Mouse (Mus musculus) lung, postnatal 0 days (tissue): ENCODE results near the gene Cdc25b. TPM values are rescaled to one million over a fixed set of nuclear protein-coding genes. Genes with fewer than 3 reads are reported as not detected.
A peak's percentile ranks its signal among the peaks of the same experiment; 100 is the strongest.

Experiments used
- ATAC-seq: fragments of 200-750 bp; cut with Nextera tagmentation; 2 replicates; pipeline ENCODE4 v1.8.0; 2017; ENCODE audit warnings: moderate library complexity
- DNase-seq: peaks from one replicate; pipeline ENCODE4 v3.0.0-alpha.2; 2016; ENCODE audit warnings: low spot score
- H3K27ac ChIP-seq: fragments of 300-500 bp; sonication (generic); 2 replicates; pipeline ENCODE4 v1.5.1; 2014; ENCODE audit warnings: antibody characterized with exemption, mild to moderate bottlenecking, low read length, mixed read lengths
- H3K27me3 ChIP-seq: fragments of 300-500 bp; sonication (generic); replicated peaks from 2 replicates; pipeline ENCODE4 v1.6.1; 2014; ENCODE audit warnings: low read length, mixed read lengths; ENCODE audit not compliant: insufficient read depth
- H3K36me3 ChIP-seq: fragments of 300-500 bp; sonication (generic); 2 replicates; pipeline ENCODE4 v1.6.1; 2014; ENCODE audit warnings: low read length, mixed read lengths; ENCODE audit not compliant: insufficient read depth
- H3K4me1 ChIP-seq: fragments of 300-500 bp; sonication (generic); 2 replicates; pipeline ENCODE4 v1.6.1; 2014; ENCODE audit warnings: antibody characterized with exemption, low read depth, low read length, mixed read lengths; ENCODE audit not compliant: insufficient read depth
- H3K4me2 ChIP-seq: fragments of 300-500 bp; sonication (generic); replicated peaks from 2 replicates; pipeline ENCODE4 v1.6.1; 2014; ENCODE audit warnings: low read depth, mild to moderate bottlenecking, low read length, moderate library complexity, mixed read lengths
- H3K4me3 ChIP-seq: fragments of 300-500 bp; sonication (generic); 2 replicates; pipeline ENCODE4 v1.5.1; 2014; ENCODE audit warnings: low read depth, low read length
- H3K9ac ChIP-seq: fragments of 300-500 bp; sonication (generic); replicated peaks from 2 replicates; pipeline ENCODE4 v1.6.1; 2014; ENCODE audit warnings: low read depth, mild to moderate bottlenecking
- H3K9me3 ChIP-seq: fragments of 300-500 bp; sonication (generic); 2 replicates; pipeline ENCODE4 v1.6.1; 2016; ENCODE audit warnings: low read length, mixed read lengths
- CTCF ChIP-seq: IDR thresholded peaks from 2 replicates; pipeline ENCODE4 v1.5.1; 2016; ENCODE audit warnings: antibody characterized with exemption, mild to moderate bottlenecking
- EP300 ChIP-seq: IDR thresholded peaks from 2 replicates; pipeline ENCODE4 v1.6.1; 2016; ENCODE audit warnings: antibody characterized with exemption, mild to moderate bottlenecking, control low read depth
- WGBS: fragments of 180-500 bp; shearing (Covaris S2); extraction: QIAGEN DNeasy Blood & Tissue Kit; methylation state at CpG from one replicate; pipeline ENCODE4 v1.1.7; 2014; 5-methylcytosine and 5-hydroxymethylcytosine counted together
- polyA plus RNA-seq: library from polyadenylated mRNA; unstranded; fragments of >200 nt; fragmentation: Nextera tagmentation; extraction: Ambion mirVana; gene quantifications from 2 replicates; pipeline ENCODE4 v1.2.1, GENCODE M21; 2015

Cdc25b gene
- polyA plus RNA-seq, 1 experiment from 2014 or later: 38.7 TPM

DNA sequence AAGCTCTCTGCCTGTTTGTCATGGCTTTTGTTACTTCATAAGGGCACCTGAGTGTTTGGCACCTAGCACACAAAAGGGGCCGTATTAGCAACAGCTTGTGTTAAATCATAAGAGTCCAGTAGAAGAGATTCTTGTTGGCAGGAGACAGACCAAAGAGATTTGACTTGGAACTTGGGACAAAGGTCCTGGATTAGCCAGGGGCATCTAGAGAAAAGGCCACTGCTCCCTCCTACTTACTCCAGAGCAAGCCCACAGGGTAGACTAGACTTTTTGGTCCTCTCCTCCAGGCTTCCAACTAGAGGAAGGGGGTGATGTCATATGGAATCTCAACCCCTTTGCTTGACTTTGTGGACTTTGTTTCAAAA lies 10.8 kb upstream of the Cdc25b start:
- WGBS: 60% methylated on average over 1 of the region's 1 CpGs
- no peak overlapping the region for H3K4me2 ChIP-seq
- no peak for DNase-seq

DNA sequence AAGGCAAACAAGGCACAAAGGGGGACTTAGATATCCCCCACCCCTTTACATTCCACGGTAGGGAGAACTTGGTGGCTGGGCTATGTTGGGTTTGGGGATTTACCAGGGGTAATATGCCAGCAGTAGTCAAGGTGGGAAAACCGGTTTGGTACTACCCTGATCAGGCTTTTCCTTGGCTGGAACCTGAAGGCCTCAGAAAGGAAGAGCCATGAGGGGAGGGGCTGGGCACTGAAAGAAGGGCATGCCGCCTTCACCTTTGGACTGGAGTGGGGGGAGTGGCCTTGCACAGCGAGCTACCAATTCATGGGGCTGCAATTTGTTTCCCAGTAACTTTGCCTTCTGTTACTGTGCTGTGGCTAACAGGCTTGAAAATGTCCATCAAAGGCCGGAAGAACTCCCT lies 10.3 kb upstream of the Cdc25b start:
- Histone ChIP-seq H3K9me3 (no peaks in the 10 kb centered on the region), H3K27ac (peak overlapping the region; percentile 59), H3K4me3 (no peak overlapping the region), H3K4me2 (peak overlapping the region; percentile 95; the same call in 1 of the 2 replicates), H3K4me1 (peaks cover 24% of the 10 kb centered on the region), H3K27me3 (0 out of 2 replicates have a peak, but pooled peaks cover 5% of the 10 kb centered on the region), H3K36me3 (no peaks in the 10 kb centered on the region), H3K9ac (no peak overlapping the region)
- ATAC-seq: peak; percentile 11
- WGBS: 37% methylated on average over 5 of the region's 5 CpGs
- DNase-seq: peak; percentile 73
- TF ChIP-seq CTCF (no peak), EP300 (no peak)

More for the DNA sequence above, 10.8 kb upstream of the Cdc25b start:
- H3K27ac ChIP-seq: peak overlapping the region; percentile 59; the same call in 1 of the 2 replicates
- TF ChIP-seq CTCF (no peak), EP300 (no peak)
- H3K9ac ChIP-seq: no peak overlapping the region
- peaks cover 24% of the 10 kb centered on the region for H3K4me1 ChIP-seq
- no peaks in the 10 kb centered on the region for H3K36me3 ChIP-seq
- no peaks in the 10 kb centered on the region for H3K9me3 ChIP-seq
- ATAC-seq: no peak
- no peak overlapping the region for H3K4me3 ChIP-seq
- H3K27me3 ChIP-seq: 0 out of 2 replicates have a peak, but pooled peaks cover 5% of the 10 kb centered on the region

DNA sequence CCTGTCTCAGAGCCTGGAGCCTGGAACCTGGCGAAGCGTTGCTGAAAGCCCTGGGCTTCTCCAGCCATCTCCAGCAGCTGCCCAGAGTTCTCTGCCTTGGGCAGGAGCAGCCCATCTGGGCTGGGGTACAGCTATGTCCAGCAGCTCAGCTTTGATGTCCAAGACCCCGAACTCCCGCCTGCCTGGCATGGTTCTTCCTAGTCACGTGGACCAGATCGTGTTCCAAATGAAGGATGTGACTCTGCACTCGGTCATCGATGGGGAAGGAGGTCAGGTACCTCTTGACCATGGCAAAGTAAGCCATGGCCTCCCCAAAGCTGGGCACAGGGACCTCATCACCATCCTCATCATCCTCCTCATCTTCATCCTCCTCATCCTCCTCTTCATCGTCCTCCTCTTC lies 8.8 kb upstream of the Cdc25b start:
- Histone ChIP-seq H3K9ac (peak overlapping the region; percentile 23; the same call in 1 of the 2 replicates), H3K36me3 (no peaks in the 10 kb centered on the region), H3K27ac (peak overlapping the region; percentile 32; the same call in 1 of the 2 replicates), H3K27me3 (no peaks in the 10 kb centered on the region), H3K4me1 (peaks cover 24% of the 10 kb centered on the region), H3K9me3 (no peaks in the 10 kb centered on the region), H3K4me3 (peak overlapping the region; percentile 78), H3K4me2 (peak overlapping the region; percentile 95)
- DNase-seq (no peak), ATAC-seq (no peak)
- no peak for TF ChIP-seq CTCF
- no peak for TF ChIP-seq EP300
- 63% methylated on average over 9 of the region's 9 CpGs for WGBS

DNA sequence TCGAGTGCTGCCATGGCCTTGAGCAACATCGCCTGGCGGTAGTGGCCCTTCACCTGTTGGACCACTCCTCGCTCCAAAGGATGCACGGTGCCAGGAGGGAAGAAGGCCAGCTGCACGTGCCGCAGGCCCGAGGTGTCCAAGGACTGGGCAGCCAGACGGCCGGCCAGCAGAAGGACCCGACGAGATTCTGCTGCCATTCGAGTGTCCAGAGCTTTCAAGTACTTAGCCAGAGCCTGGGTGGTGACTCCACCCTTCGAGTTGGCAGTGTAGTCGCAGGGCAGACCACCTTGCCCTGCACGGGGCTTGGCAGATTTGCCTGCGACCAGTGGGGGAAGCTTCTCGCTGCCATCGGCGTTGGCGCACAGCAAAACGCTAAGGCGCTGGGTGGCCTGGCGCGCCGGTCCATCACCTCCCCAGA lies 7.9 kb upstream of the Cdc25b start:
- no peaks in the 10 kb centered on the region for H3K9me3 ChIP-seq
- WGBS: 24% methylated on average over 23 of the region's 26 CpGs
- no peaks in the 10 kb centered on the region for H3K27me3 ChIP-seq
- H3K4me1 ChIP-seq: peaks cover 24% of the 10 kb centered on the region
- no peak for ATAC-seq
- H3K36me3 ChIP-seq: no peaks in the 10 kb centered on the region
- peak overlapping the region; percentile 96 for H3K27ac ChIP-seq
- TF ChIP-seq CTCF: no peak
- TF ChIP-seq EP300: no peak
- H3K4me3 ChIP-seq: peak overlapping the region; percentile 78
- peak; percentile 30 for DNase-seq
- peak overlapping the region; percentile 87 for H3K9ac ChIP-seq
- peak overlapping the region; percentile 95 for H3K4me2 ChIP-seq

DNA sequence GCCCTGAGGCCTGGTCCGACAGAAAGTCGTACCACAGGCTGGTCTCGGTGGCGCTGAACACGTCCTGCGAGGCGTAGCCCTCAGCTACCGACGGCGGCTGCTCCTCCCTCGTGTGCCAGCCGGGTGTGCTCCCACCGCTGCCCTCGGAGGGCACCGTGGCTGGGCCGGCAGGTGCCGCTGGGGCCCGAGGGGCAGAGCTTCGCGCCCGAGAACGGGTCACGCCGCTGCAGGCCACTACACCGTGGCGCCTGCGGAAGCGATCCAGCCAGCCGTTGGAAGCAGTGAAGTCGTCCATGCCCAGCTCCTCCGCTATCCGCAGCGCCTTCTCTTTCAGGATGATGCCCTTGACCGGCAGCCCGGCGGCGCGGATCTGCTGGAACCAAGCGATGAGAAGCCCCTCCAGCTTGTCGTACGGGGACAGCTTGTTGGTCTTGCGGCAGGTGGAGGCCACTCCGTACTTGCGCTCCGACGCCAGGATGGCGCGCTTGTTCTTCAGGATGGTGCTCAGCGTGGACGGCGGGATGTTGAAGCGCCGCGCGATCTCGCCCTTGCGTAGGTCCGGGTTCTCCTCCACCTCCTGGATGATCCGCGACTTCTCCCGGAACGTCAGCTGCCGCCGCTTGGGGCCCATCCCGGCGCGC lies 7.4 kb upstream of the Cdc25b start:
- Histone ChIP-seq H3K36me3 (no peaks in the 10 kb centered on the region), H3K4me2 (peak overlapping the region; percentile 95), H3K27me3 (no peaks in the 10 kb centered on the region), H3K4me1 (peaks cover 21% of the 10 kb centered on the region), H3K9me3 (no peaks in the 10 kb centered on the region), H3K4me3 (peak overlapping the region; percentile 78), H3K27ac (peak overlapping the region; percentile 96), H3K9ac (peak overlapping the region; percentile 87)
- WGBS: under 1% methylated on average over 62 of the region's 67 CpGs
- TF ChIP-seq CTCF (peak; percentile 4; the same call in 1 of the 2 replicates), EP300 (no peak)
- ATAC-seq: peak; percentile 78
- peak; percentile 83 for DNase-seq

DNA sequence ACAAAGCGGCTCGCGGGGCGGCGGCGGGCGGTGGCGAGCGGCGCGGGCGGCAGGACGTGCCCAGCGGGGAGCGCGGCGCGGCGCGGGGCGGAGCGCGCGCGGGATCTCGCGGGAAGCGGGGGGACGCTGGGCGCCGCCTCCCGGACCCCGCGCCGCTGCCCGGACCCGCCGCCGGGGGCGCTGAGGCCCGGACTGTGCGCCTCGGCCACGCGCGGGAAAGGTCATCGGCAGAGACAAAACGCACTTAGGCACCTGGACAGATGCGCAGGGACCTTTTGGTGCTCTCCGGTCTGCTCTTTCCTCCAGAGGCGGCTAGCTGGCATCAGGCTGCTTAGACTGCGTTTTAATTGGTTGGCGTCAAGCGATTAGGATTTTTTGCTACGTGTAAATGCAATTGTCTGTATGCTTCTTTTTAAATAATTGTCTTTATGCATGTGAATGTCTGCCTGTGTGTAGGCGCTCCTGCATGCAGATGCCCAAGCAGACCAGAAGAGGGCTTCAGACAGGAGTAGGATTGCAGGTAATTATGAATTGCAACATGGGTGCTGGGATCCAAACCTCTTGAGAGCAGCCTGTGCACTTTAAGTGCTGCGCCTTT lies 6.7 kb upstream of the Cdc25b start, which contains the start of gene Cenpb:
Gene Cenpb (minus strand): TSS at position 78 of the 598 bp plus-strand sequence.
- Histone ChIP-seq H3K36me3 (no peaks in the 10 kb centered on the region), H3K27ac (peak within 1 kb of the TSS; percentile 96), H3K4me1 (peaks cover 19% of the 10 kb centered on the region), H3K9me3 (no peaks in the 10 kb centered on the region), H3K9ac (peak within 1 kb of the TSS; percentile 87), H3K4me3 (peak within 1 kb of the TSS; percentile 78), H3K27me3 (no peaks in the 10 kb centered on the region), H3K4me2 (peak within 1 kb of the TSS; percentile 95)
- peak; percentile 62 for TF ChIP-seq CTCF
- no peak for TF ChIP-seq EP300
- 3% methylated on average over 32 of the region's 57 CpGs for WGBS
- peak; percentile 94 for ATAC-seq
- DNase-seq: peak; percentile 90
